Mouse (Mus musculus): Measurements from ENCODE around the gene Hsd17b14. TPM values are rescaled to one million over a fixed set of nuclear protein-coding genes. Genes with fewer than 3 reads are reported as not detected.
A peak's percentile ranks its signal among the peaks of the same experiment; 100 is the strongest.

Gene Hsd17b14
- total RNA-seq, 2 experiments from 2014 or later: not detected

DNA sequence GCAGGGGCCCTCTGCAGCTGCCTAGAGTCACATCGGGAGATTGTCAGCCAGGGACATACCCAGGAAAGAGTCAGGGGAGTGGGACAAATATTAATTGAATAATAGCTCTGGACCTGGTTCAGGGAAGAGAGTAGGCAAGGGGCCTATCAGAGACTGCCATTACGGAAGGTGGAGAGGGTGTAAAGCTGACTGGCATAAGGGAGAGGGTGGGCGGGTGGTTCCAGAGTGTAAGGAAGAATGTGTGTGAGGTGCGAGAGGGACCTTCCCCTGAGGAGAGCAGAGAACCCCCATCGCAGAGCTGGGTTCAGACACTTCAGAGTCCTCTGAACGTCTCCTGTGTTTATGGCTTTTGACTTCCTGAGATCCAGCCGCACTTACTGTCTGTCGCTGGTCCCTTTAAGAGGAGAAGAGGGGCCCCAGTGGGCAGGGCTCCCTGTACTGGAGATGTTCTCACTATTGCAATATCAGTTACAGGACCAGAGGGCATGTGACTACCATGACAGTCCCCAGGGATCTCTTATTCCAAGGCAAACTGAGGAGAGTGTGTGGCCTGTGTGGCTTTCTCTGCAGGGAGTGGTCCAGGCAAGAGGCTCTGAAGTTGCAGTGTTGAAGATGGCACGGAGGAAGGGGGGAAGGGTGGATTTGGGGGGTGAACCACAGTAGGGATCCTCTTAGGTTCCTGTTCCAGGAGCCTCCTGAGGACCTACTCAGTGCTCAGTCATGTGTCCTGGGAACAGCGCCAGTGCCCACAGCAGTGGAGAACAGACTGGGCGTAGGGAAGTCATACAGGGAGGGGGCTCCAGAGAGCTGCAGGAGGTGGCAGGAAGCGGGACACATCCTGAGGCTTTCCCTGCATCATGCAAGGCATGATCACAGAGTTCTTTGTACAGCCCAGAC lies 7.2 kb downstream of the Hsd17b14 start:
- 0 out of 2 replicates have a peak, but pooled peaks have one; percentile 11 for ATAC-seq (replicated peaks; ENCODE audit: low FRiP score, low TSS enrichment, poor library complexity, severe bottlenecking)

DNA sequence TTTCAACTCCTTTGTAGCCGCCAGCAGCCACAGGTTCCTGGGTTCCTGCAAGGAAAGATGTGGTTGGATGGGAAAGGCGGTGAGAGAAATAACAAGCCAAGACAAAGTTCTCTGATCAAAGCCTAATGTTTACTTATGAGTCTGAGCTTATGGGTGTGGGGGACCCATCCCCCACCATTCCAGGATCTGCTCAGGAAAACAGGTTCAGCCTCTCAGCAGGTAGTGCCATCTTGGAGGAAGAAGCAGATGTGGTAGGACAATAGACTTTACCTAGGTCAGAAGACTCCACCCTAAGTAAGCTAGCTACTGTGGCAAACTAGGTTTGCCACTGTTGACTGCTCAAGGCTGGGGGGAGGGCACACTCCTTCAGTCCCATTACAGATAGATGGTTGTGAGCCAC lies 10.1 kb downstream of the Hsd17b14 start:
- ATAC-seq (replicated peaks; ENCODE audit: low FRiP score, low TSS enrichment, poor library complexity, severe bottlenecking): no peak

DNA sequence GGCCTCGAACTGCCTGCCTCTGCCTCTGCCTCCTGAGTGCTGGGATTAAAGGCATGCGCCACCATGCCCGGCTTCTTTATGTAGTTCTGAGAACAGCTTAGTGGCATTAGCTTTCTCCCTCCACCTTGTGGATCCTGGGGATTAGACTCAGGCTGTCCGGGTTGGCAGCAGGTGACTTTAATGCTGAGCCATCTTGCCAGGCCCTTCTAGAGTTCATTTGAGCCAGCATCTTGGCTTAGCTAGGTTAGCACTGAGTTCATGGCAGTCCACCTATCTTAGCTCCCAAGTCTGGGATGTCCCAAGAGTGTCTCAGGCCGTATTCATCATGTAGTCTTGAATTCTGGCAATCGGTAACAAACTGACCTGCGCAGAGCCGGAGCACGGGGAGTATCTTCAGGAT lies 10.8 kb downstream of the Hsd17b14 start:
- ATAC-seq (replicated peaks; ENCODE audit: low FRiP score, low TSS enrichment, poor library complexity, severe bottlenecking): no peak

DNA sequence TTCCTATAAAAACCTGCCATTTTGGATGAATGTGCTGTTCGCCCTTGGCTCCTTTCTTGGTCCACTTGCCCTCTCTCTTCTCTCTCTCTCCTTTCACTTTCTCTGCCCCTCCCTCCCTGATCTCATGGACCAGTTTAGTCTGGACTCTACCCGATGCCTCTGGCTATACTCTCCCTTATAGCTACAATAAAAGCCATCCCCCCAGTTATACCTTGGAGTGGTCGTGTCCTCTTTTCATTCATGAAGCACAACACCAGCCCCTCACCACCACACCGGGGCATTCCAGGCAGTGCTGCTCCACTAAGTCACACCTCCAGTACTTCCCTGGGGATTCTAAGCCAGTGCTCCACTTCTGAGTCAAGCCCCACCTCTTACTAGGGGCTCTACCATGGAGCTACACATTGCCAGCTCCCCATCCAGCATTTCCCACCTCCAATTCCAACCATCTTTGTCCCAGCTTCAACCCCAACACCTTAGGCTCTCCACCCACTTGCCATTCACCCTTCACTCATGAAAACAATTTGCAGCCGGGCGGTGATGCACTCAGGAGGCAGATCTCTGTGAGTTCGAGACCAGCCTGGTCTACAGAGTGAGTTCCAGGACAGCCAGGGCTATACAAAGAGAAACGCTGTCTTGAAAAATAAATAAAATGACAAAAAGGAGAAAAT lies 12.6 kb downstream of the Hsd17b14 start:
- no peak for ATAC-seq (replicated peaks; ENCODE audit: low FRiP score, low TSS enrichment, poor library complexity, severe bottlenecking)

DNA sequence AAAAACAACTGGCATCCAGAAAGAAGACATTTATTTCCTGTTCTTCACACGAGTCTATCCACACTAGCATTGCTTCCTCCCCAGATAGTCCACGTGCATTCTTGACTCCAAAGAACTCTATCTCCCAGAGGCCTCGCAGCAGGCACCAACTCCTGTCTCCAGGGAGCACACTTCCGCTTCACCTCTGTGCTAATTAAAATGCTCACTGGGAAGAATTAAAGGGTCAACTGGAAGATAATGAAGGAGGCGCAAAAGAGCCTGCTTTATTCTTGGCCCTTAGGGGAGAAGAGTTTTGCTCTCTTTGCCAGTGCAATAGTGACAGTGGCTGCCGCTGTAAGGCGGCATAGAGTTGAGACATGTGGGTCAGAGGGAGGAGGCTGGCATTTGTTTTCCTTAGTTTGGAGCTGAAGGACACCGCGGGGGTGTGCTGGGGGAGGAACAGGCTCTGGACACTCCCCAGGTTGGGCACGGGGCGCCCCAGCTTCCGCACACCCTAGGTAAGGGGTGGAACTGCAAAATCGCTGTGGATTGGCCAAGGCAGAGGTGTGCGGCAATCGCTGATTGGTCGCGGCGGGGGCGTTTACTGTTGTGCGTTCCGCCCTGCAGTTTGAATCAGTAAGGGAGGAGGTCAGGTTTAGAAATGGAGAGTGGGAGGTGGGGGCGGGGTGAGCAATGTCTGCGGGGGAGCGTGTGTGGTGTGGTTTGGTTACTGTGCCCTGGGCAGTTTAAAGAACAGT lies 13.3 kb downstream of the Hsd17b14 start:
- peak; percentile 85 for ATAC-seq (replicated peaks; ENCODE audit: low FRiP score, low TSS enrichment, poor library complexity, severe bottlenecking)

DNA sequence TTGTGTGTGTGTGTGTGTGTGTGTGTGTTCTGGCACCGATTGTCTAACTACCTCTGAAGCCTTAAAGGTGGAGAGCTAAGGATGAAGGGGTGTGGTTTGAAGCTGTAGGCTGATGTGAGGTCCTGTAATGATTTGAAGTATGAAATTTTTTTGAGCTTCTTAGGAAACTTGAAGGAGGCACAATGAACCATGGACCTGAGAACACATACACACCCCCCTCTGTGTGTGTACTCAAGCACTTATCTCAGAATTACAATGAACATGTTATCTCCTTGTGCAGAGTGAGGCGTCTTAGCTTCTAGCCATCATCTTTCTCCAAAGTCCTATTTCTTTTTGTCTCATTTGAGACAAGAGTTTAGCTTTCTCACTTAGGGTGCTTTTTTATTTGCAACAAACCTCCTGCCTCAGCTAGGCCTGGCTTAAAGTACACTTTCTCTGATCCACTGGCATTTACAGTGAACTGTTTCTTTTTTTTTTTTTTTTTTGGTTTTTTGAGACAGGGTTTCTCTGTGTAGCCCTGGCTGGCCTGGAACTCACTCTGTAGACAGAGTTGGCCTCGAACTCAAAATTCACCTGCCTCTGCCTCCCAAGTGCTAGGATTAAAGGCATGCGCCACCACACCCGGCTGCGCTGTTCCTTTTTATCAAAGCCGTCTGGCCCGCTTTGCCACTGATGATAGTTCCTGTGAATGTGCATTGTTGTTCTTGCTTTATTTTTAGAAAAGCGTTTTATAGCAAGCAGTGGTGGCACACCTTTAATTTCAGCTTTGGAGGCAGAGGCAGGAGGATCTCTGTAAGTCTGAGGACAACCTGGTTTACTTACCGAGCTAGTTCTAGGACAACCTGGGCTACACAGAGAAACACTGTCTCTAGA lies 14.1 kb downstream of the Hsd17b14 start:
- peak; percentile 67 for ATAC-seq (replicated peaks; ENCODE audit: low FRiP score, low TSS enrichment, poor library complexity, severe bottlenecking)

DNA sequence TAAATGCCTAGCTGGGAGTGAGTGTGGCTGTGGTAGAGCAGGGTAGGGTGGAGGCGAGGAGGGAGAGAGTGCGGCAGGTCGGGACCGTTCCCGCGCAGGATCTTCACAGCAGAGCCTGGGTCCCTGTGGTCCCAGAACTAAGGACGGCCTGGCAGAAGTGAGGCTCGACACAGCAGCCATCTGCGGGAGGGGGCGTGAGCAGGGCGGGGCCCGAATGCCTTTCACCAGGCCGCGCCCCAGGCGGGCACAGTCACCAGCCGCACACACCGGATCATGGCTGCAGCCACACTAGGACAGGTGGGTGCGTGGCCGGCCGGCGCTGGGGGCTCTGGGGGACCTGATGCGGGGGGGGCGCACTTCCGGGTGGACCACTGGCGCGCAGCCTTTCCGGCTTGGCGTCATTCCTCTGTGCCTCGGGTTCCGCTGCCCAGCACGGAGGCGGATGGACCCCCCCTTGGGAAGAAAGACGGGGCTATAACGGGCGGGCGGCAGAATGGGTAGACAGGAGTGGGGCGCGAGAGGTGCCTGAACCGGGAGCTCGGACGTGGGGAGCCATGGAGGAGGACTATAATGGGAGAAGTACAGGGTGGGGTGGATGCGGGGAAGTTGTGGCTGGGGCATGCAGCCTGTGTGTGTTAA lies 15.5 kb downstream of the Hsd17b14 start, which contains the start of gene Bcat2:
Bcat2 (plus strand) TSS at position 51 of the 639 bp plus-strand sequence.
- ATAC-seq (replicated peaks; ENCODE audit: low FRiP score, low TSS enrichment, poor library complexity, severe bottlenecking): peak; percentile 70

DNA sequence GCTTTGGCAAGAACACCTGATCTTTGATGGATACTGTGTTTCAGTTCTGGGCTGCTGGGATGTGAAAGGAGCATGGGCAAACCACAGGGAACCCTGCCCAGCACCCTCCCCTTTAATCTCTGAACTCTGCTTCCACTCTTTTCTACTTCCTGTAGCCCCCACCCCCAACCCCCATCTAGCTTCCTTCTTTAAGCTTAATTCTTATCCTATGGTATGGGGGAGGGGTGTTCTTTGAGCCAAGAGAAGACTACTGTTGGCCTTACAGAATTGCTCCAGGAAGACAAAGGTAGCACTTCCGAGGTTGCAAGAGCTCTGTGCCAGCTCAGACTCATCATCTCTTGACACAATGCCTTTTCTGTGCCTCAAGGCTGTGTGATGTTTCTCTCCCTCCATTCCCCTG lies 17.3 kb downstream of the Hsd17b14 start:
- no peak for ATAC-seq (replicated peaks; ENCODE audit: low FRiP score, low TSS enrichment, poor library complexity, severe bottlenecking)

DNA sequence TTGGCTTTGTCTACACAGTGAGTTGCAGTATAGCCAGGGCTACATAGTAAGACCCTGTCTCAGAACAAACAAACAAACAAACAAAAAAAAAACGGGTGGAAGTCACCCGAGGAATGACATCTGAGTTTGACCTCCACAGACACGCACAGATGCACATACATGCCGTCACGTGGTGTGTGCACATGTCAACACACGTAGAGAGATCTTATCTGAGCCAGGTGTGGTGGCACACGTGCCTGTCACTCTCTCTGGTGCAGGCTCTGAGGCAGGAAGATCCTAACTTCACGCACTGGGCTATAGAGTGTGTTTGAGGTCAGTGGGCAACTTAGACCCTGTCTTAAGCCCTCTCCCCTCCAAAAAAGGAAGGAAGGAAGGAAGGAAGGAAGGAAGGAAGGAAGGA lies 19.3 kb downstream of the Hsd17b14 start:
- no peak for ATAC-seq (replicated peaks; ENCODE audit: low FRiP score, low TSS enrichment, poor library complexity, severe bottlenecking)

DNA sequence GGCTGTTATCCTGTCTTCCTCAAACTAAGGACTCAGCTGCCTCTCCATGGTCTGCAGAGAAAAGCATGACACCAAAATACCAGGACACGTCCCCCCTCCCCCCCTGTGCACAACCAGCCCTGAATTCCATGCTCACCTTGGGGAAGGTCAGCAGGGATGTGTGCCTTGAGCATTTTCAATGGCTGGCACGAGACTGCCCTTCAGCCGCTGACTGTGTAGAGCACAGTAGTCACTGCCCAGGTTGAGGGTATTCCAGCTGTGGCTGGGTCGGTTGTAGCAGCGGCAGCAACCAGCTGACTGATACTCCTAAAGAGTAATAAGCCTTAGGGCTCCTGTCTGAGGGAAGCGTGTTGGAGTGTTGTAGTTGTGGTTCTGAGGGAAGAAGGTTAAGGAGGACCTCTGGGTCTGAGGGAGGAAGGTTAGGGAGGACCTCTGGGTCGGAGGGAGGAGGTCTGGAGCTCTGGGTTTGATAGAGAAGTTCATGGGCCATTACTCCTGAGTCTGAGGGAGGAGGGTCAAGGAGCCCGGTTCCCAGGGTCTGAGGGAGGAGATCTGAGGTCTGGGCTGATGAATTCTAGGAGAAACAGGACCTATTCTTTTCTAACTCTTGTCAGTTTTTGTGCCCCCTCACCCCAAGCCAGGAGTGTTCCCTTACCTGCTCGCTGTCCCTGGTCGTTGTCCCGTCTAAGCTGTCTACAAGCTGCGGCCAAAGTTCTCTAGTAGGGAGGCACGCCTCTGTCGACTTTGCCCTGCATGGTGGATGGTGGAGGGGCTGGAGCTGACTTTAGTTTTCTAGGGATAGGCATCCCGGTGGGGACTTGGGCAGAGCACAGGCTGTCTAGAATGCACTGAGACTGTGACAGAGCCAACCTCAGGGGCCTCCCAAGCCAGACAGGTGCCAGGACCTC lies 20.0 kb downstream of the Hsd17b14 start:
- no peak for ATAC-seq (replicated peaks; ENCODE audit: low FRiP score, low TSS enrichment, poor library complexity, severe bottlenecking)

DNA sequence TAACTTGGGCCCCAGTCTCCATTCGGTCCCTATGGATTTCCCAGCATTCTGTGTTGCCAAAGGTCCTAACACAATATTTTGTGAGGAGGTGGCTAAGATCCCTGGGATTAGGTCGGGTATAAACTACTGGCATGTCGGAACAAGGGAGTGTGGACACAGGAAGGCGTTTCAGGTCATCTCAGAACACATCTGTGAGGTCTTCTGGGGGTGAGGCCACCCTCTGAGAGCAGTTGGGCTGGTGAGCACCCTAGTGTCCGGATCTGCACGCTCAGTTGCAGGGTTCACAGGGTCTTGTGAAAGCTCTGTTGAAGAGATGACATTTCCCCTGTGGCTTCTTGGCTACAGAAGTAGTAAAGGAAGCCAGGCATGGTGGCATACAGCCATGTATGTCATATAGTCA lies 31.2 kb downstream of the Hsd17b14 start:
- no peak for ATAC-seq (replicated peaks; ENCODE audit: low FRiP score, low TSS enrichment, poor library complexity, severe bottlenecking)

DNA sequence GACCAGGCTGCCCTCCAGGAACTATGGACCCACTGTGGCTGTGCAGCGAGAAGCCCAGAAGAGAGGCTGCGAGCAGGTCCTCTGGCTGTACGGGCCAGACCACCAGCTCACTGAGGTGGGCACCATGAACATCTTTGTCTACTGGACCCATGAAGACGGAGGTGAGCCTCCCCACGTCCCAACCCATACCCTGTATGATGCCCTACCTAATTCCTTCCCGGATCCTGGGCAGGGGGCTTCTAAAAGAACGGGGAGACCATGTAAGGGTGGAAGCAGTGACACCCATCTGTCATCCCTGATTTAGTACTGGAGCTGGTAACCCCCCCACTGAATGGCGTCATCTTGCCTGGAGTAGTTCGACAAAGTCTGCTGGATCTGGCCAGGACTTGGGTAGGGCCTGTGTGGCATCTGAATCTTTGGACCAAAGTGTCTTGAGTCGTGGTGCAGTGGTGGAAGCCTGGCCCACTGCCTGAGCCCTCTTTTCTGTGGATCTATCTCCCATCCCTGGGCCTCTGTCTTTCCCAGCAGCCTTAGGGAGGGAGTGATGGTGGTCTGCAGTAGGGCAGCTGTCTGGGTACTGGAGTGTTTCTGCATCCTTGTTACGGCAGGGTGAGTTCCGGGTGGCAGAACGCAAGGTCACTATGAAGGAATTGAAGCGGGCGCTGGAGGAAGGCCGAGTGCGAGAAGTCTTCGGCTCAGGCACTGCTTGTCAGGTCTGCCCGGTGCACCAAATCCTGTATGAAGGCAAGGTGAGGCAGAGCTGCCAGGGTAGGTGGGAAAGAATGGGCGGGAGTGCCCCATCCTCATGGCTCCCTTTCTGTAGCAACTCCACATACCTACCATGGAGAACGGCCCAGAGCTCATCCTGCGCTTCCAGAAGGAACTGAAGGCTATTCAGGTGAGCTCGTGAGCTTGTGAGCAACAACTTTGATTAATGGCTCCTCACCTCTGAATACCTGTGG lies 33.2 kb downstream of the Hsd17b14 start:
- no peak for ATAC-seq (replicated peaks; ENCODE audit: low FRiP score, low TSS enrichment, poor library complexity, severe bottlenecking)

DNA sequence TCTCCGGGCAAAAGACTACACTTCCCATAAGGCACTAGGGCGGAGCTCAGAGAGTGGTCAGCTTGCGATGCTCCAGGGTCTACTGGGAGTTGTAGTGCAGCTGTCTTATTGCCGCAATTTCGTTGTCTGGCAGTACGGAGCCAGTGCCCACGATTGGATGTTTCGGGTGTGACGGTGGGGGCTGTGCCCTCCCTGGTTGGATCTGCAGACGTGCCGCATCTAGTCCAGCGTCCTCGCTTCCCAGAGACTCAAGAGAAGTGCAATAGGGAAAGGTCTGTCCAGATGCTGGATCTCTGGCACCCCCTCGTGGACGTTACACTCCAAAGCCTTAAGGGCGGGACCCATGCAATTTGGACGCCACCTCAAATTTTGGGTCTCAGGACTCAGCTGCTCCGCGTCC lies 34.5 kb downstream of the Hsd17b14 start:
- ATAC-seq (replicated peaks; ENCODE audit: low FRiP score, low TSS enrichment, poor library complexity, severe bottlenecking): peak; percentile 89

DNA sequence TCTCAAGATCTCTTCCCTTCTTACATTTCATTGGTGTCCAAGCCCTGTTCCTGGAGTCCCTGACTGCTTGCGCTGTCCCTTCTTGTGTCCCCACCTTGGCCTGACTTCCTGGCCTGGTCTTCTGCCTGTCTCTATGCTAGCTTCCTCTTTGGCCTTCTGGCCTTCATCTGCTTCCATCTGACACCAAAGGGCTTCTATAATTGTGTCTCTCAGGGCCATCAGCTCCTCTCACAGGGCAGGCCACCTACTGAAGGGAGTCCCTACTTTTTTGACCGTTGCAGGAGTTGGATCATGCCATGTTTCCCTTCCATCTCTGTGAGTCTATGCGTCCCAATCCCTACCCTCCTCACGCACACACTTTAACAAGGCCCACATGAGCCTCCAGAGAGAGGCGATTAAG lies 35.2 kb downstream of the Hsd17b14 start:
- ATAC-seq (replicated peaks; ENCODE audit: low FRiP score, low TSS enrichment, poor library complexity, severe bottlenecking): no peak

DNA sequence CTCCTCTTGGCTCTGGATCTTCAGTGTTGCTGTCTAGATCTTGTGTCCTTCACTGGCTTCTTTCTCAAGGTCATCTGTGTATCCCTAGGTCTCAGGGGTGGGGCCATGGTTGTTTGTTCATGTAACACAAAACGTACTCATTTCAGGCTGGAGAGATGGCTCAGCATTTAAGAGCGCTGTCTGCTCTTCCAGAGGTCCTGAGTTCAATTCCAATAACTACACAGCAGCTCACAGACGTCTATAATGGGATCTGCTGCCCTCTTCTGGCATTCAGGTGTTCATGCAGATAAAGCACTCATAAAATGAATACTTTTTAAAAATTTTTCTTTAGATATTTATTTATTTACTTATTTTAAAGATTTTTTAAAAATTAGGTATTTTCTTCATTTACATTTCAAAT lies 36.2 kb downstream of the Hsd17b14 start:
- no peak for ATAC-seq (replicated peaks; ENCODE audit: low FRiP score, low TSS enrichment, poor library complexity, severe bottlenecking)

DNA sequence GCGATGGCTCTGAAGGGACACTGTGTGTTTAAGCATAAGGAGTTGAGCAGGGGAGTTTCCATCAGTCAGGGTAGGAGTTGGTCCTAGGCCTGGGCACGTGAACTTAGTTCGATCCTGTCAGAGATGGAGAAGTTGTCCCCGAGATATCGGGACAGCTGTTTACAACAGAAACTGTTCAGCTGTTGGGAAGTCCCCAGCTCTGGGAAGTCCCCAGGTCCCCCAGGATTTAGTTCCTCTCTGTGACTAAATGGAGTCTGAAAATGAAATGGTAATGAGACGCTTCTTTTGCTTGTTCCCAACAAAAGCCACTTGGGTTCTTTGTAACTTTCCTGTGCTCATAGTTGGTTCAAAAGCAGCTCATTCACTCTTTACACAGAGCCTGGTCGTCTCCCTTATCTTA lies 37.2 kb downstream of the Hsd17b14 start:
- ATAC-seq (replicated peaks; ENCODE audit: low FRiP score, low TSS enrichment, poor library complexity, severe bottlenecking): no peak
